Mouse (Mus musculus) lung, embryonic 16.5 days (tissue): ENCODE measurements around the gene Fgfr1op. TPM values are rescaled to one million over a fixed set of nuclear protein-coding genes. Genes with fewer than 3 reads are reported as not detected.
"Not testable (repeated sequence)": the region's sequence is repeated elsewhere in the genome, so short reads cannot be mapped to it uniquely, and the experiment has no call there.

Experiments used
- ATAC-seq: fragments of 200-750 bp; cut with Nextera tagmentation; 2 replicates; pipeline ENCODE4 v1.8.0; 2017; ENCODE audit warnings: low read depth, mild to moderate bottlenecking, moderate library complexity
- H3K27ac ChIP-seq: fragments of 300-500 bp; sonication (generic); 2 replicates; pipeline ENCODE4 v1.5.1; 2014; ENCODE audit warnings: mild to moderate bottlenecking, control low read depth, low read length
- H3K27me3 ChIP-seq: fragments of 300-500 bp; sonication (generic); 2 replicates; pipeline ENCODE4 v1.6.1; 2014; ENCODE audit warnings: low read depth, low read length, mixed read lengths; ENCODE audit not compliant: control insufficient read depth, insufficient read depth
- H3K36me3 ChIP-seq: fragments of 300-500 bp; sonication (generic); 2 replicates; pipeline ENCODE4 v1.6.1; 2014; ENCODE audit warnings: low read length; ENCODE audit not compliant: control insufficient read depth, insufficient read depth
- H3K4me1 ChIP-seq: fragments of 300-500 bp; sonication (generic); replicated peaks from 2 replicates; pipeline ENCODE4 v1.6.1; 2014; ENCODE audit warnings: low read length, mixed read lengths; ENCODE audit not compliant: control insufficient read depth, insufficient read depth
- H3K4me2 ChIP-seq: fragments of 300-500 bp; sonication (generic); 2 replicates; pipeline ENCODE4 v1.6.1; 2014; ENCODE audit warnings: low read depth, low read length, control low read depth
- H3K4me3 ChIP-seq: fragments of 300-500 bp; sonication (generic); 2 replicates; pipeline ENCODE4 v1.5.1; 2014; ENCODE audit warnings: mild to moderate bottlenecking, low read length, control low read depth
- H3K9ac ChIP-seq: fragments of 300-500 bp; sonication (generic); 2 replicates; pipeline ENCODE4 v1.6.1; 2014; ENCODE audit warnings: low read length, control low read depth
- H3K9me3 ChIP-seq: fragments of 300-500 bp; sonication (generic); 2 replicates; pipeline ENCODE4 v1.6.1; 2016; ENCODE audit warnings: low read length; ENCODE audit not compliant: control insufficient read depth
- WGBS: fragments of 180-500 bp; shearing (Covaris S2); extraction: QIAGEN DNeasy Blood & Tissue Kit; methylation state at CpG from one replicate; pipeline ENCODE4 v1.1.7; 2014; 5-methylcytosine and 5-hydroxymethylcytosine counted together
- polyA plus RNA-seq: library from polyadenylated mRNA; unstranded; fragments of >200 nt; fragmentation: Nextera tagmentation; extraction: Ambion mirVana; gene quantifications from 2 replicates; pipeline ENCODE4 v1.2.1, GENCODE M21; 2015

Gene Fgfr1op
- polyA plus RNA-seq, result 38.4 and 39.5 TPM in 2 replicates

DNA sequence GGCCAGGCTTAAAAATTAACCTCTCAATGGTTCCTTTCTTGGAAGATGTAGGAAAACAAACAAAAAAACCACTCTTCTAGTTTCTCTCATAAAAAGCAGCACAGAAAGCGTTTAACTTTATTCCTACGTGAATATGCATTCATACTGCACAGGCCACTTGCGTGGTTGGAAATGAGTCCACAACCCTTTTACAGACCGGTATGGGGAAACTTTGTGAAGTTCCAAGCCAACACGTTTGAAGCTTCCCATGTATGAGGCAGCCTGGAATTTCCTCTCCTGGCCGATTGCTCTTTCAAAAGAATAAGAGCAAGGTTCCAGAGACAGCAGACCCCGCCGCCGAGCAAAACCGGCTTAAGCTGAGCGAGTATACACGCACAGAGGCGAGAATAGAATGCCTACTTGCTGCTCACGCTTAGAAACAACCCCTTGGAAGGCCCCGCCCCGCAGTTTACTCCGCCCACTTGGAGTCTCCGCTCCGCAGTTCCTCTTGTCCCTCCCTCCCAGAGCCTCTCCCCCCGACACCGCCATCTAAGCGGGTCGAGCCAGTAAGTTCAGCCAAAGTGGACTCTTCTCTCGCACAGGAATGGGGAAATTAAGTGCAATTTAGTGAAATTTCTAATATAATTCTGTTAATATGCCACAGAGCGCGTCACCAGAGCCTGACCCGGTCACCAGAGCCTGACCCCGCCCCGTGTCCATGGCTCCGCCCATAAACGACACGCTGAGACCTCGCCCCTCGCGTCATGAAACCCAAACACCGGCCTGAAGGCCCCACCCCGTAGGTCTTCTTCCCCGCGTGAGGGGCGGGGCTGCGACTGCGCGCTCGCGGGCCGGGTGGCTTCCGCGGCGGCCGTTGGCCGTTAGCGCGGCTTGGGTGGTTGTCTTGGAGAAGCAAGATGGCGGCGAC, at the start of gene Fgfr1op:
Fgfr1op (plus strand) TSS at position 801 of the 907 bp plus-strand sequence.
- not testable (repeated sequence) for H3K36me3 ChIP-seq, H3K27me3 ChIP-seq, H3K4me1 ChIP-seq, H3K9me3 ChIP-seq
- Histone ChIP-seq H3K4me3 (peak within 1 kb of the TSS; percentile 56), H3K9ac (peak within 1 kb of the TSS; percentile 65), H3K27ac (peak within 1 kb of the TSS; percentile 46), H3K4me2 (peak within 1 kb of the TSS; percentile 43)
- ATAC-seq, result peak; percentile 98
- under 1% methylated on average over 13 of the region's 55 CpGs for WGBS

GRCm38 (mm10) chr17:8116378-8116777, 48.9 kb upstream of the Fgfr1op start:
- peak; percentile 43; the same call in 1 of the 2 replicates for ATAC-seq
- not testable (repeated sequence) for H3K36me3 ChIP-seq, H3K27me3 ChIP-seq, H3K4me1 ChIP-seq, H3K4me2 ChIP-seq, H3K9ac ChIP-seq, H3K4me3 ChIP-seq, H3K9me3 ChIP-seq, H3K27ac ChIP-seq
- WGBS, result 61% methylated on average over 6 of the region's 11 CpGs

GRCm38 (mm10) chr17:8116928-8117327, 48.4 kb upstream of the Fgfr1op start:
- H3K9me3 ChIP-seq, result not testable (repeated sequence)

GRCm38 (mm10) chr17:8122974-8123373, 42.3 kb upstream of the Fgfr1op start:
- not testable (repeated sequence) for H3K27me3 ChIP-seq
- ATAC-seq, result peak; percentile 83

More at GRCm38 (mm10) chr17:8116928-8117327, 48.4 kb upstream of the Fgfr1op start:
- not testable (repeated sequence) for H3K4me1 ChIP-seq, ATAC-seq, H3K27ac ChIP-seq, H3K9ac ChIP-seq, H3K4me2 ChIP-seq, H3K27me3 ChIP-seq, H3K4me3 ChIP-seq, H3K36me3 ChIP-seq
- no CpG with 5 or more reads among the region's 6 CpGs for WGBS

GRCm38 (mm10) chr17:8124586-8124985, 40.7 kb upstream of the Fgfr1op start:
- H3K4me1 ChIP-seq, H3K4me3 ChIP-seq, ATAC-seq, H3K9me3 ChIP-seq, H3K9ac ChIP-seq, H3K4me2 ChIP-seq, H3K36me3 ChIP-seq, H3K27ac ChIP-seq, H3K27me3 ChIP-seq: not testable (repeated sequence)
- WGBS, result 83% methylated on average over 1 of the region's 6 CpGs

More at GRCm38 (mm10) chr17:8122974-8123373, 42.3 kb upstream of the Fgfr1op start:
- not testable (repeated sequence) for H3K27ac ChIP-seq, H3K9ac ChIP-seq, H3K9me3 ChIP-seq, H3K4me1 ChIP-seq, H3K4me3 ChIP-seq, H3K36me3 ChIP-seq, H3K4me2 ChIP-seq
- WGBS, result no CpG with 5 or more reads among the region's 3 CpGs

- not testable (repeated sequence) for H3K27ac ChIP-seq, H3K9me3 ChIP-seq, H3K4me2 ChIP-seq, H3K27me3 ChIP-seq, H3K4me1 ChIP-seq, H3K4me3 ChIP-seq, H3K9ac ChIP-seq, H3K36me3 ChIP-seq
- 67% methylated on average over 1 of the region's 7 CpGs for WGBS
- peak; percentile 76 for ATAC-seq
These were observed 36.8 kb upstream of the Fgfr1op start for GRCm38 (mm10) chr17:8128326-8128993.

- not testable (repeated sequence) for H3K27ac ChIP-seq, ATAC-seq, H3K9ac ChIP-seq, H3K4me2 ChIP-seq, H3K36me3 ChIP-seq, H3K9me3 ChIP-seq, H3K4me1 ChIP-seq, H3K4me3 ChIP-seq, H3K27me3 ChIP-seq
- WGBS, result 71% methylated on average over 9 of the region's 9 CpGs
These were observed 35.7 kb upstream of the Fgfr1op start for GRCm38 (mm10) chr17:8129578-8129977.

GRCm38 (mm10) chr17:8130849-8131248, 34.5 kb upstream of the Fgfr1op start:
- H3K27me3 ChIP-seq, H3K9me3 ChIP-seq, H3K27ac ChIP-seq, ATAC-seq, H3K9ac ChIP-seq, H3K4me3 ChIP-seq, H3K36me3 ChIP-seq, H3K4me1 ChIP-seq, H3K4me2 ChIP-seq: not testable (repeated sequence)
- no CpG with 5 or more reads among the region's 6 CpGs for WGBS

DNA sequence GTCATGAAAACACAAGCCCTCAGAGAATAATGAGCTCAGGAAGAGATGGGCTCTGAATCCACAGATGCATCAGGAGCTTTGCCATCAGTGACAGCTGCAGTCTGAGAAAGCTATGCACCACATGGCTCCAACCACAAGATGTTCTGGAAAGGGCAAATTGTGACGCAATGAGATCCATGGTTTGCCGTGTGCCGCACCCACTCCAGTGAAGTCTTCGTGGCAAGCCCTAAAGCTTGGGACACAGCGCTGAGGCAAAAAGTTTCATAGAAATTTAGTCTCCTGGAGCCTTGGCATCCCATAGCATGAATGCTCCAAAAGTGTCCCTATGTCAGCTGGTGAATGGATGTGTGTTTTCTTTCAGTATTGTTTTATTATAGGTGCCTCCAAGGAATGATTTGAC, 27.2 kb upstream of the Fgfr1op start:
- not testable (repeated sequence) for H3K9me3 ChIP-seq, H3K4me2 ChIP-seq, ATAC-seq, H3K27me3 ChIP-seq, H3K36me3 ChIP-seq, H3K4me1 ChIP-seq, H3K27ac ChIP-seq, H3K4me3 ChIP-seq, H3K9ac ChIP-seq
- WGBS, result 91% methylated on average over 5 of the region's 5 CpGs
